8 mouse cellular contexts compared by ENCODE assay signal in the genomic region with DNA sequence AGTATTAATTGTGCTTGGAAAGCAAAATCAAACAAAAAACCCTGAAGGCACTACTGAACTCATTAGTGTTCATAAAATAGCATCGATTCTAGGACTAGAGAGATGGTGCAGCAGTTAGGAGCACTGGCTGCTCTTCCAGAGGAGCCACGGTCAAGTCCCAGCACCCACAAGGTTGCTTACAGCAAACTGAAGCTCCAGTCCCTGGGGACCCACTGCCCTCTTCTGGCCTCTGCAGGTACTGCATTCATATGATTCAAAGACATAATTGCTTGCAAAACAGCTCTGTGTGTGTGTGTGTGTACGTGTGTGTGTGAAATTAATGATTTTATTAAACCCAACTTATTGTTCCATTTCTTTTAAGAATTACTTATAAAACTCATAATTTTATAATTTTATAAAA.
DNase-seq lines count a peak whose midpoint lies in the region; ATAC-seq and TF ChIP-seq lines count a peak whose summit lies in the region.
"Had no signal": no experiment of that assay in that cellular context is flagged by ENCODE, and none has a peak within 500 bp of the region (broad histone marks: within the 10 kb centered on the region; RNA-seq: fewer than 3 reads in every experiment).

No protein-coding gene starts in this region.

- H3K4me3 ChIP-seq in layer of hippocampus, adult 2 months = no peak overlapping the region
- no peak overlapping the region for H3K4me3 ChIP-seq in forebrain, embryonic 15.5 days
- H3K4me3 ChIP-seq in heart, embryonic 10.5 days = no peak overlapping the region
- H3K4me3 ChIP-seq: limb, embryonic 15.5 days had no signal

- H3K9me3 ChIP-seq in forebrain, embryonic 15.5 days = no peaks in the 10 kb centered on the region
- no peaks in the 10 kb centered on the region for H3K9me3 ChIP-seq in heart, embryonic 10.5 days
- H3K9me3 ChIP-seq: limb, embryonic 15.5 days had no signal

- H3K4me2 ChIP-seq in forebrain, embryonic 15.5 days (replicated peaks) = no peak overlapping the region
- H3K4me2 ChIP-seq: limb, embryonic 15.5 days had no signal

- H3K9ac ChIP-seq in forebrain, embryonic 15.5 days (replicated peaks) = no peak overlapping the region
- H3K9ac ChIP-seq: limb, embryonic 15.5 days had no signal

- no peak for DNase-seq in layer of hippocampus, adult 2 months (ENCODE audit: low spot score in 2 of 2)
- no peak for DNase-seq in layer of hippocampus, postnatal 10 days (ENCODE audit: low spot score in 2 of 2)
- DNase-seq in ES-CJ7 (ENCODE audit: low read depth, low spot score) (peak; percentile 65), adipocyte (ENCODE audit: low spot score) (peak; percentile 18)
- no peak for DNase-seq in heart, embryonic 10.5 days (ENCODE audit: low spot score)

- H3K27ac ChIP-seq in layer of hippocampus, adult 2 months = no peak overlapping the region
- no peak overlapping the region for H3K27ac ChIP-seq in forebrain, embryonic 15.5 days (replicated peaks)
- no peak overlapping the region for H3K27ac ChIP-seq in heart, embryonic 10.5 days
- H3K27ac ChIP-seq: limb, embryonic 15.5 days had no signal

- TF ChIP-seq CTCF in layer of hippocampus, adult 2 months (conservative IDR thresholded peaks at IDR 0.05) = peak; percentile 68

- H3K4me1 ChIP-seq in forebrain, embryonic 15.5 days = 0 out of 2 replicates have a peak, but pooled peaks cover 2% of the 10 kb centered on the region
- no peaks in the 10 kb centered on the region for H3K4me1 ChIP-seq in heart, embryonic 10.5 days
- H3K4me1 ChIP-seq: limb, embryonic 15.5 days had no signal

- H3K27me3 ChIP-seq in forebrain, embryonic 15.5 days = no peaks in the 10 kb centered on the region
- no peaks in the 10 kb centered on the region for H3K27me3 ChIP-seq in heart, embryonic 10.5 days (ENCODE audit: insufficient read depth, poor library complexity, severe bottlenecking)
- H3K27me3 ChIP-seq: limb, embryonic 15.5 days had no signal

- no peaks in the 10 kb centered on the region for H3K36me3 ChIP-seq in forebrain, embryonic 15.5 days
- H3K36me3 ChIP-seq in heart, embryonic 10.5 days = no peaks in the 10 kb centered on the region
- H3K36me3 ChIP-seq: limb, embryonic 15.5 days had no signal

- WGBS in forebrain, embryonic 15.5 days = 94% methylated on average over 3 of the region's 3 CpGs
- WGBS in heart, embryonic 10.5 days = 88% methylated on average over 3 of the region's 3 CpGs

- peak; percentile 78 for ATAC-seq in megakaryocyte progenitor cell, adult 5-6 weeks (replicated peaks; ENCODE audit: poor library complexity)
- no peak for ATAC-seq in forebrain, embryonic 15.5 days (replicated peaks)

Comparison
In these comparisons a context has a peak if more than half of its experiments do, and no peak if none do; other contexts are left out.
1. DNase-seq: peak in ES-CJ7 (single experiment) and adipocyte (single experiment); none in layer of hippocampus, adult 2 months (0 of 2), layer of hippocampus, postnatal 10 days (0 of 2) and heart, embryonic 10.5 days (single experiment).